Mouse (Mus musculus) cerebellum, adult 11 months (tissue): ENCODE data around the gene Ciapin1.
A peak's percentile ranks its signal among the peaks of the same experiment; 100 is the strongest.

Experiments used
- DNase-seq: peaks from one replicate; pipeline ENCODE4 v3.0.0; 2022

The Ciapin1 gene

DNA sequence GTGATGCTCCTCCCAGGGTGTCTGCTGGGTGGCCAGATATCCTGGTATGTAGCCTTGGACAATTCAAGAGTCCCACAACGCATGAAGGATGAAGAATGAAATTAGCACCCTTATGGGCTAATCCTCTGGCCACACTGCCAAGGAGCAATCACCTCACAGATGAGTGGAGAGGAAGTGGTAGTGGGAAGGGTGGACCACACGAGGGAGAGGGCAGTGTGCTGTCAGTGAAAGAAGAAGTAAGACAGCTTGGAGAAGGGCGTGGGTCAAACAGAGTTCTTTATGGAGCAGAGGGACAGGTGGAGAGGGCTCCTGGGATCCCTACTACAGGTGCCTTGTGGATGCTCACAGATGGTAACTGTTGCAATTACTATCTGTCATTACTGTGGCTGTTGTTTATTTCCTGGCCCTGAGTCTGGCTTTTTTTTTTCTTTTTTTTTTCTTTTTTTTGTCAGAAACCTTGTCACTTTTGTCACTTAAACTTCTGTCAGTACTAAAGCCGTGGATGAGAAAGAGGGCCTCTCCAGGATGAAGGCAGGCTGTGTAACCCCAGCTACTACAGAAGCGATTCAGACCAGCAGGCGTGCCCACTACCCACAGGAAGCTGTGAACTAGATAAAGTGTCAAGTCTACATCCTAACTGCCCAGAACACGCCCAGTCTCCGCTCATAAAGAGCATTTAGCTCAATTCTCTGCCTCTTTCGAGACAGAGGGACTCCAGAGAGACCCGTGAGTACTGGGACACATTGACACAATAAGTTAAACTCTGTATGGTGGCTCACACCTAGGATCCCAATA lies 33.4 kb downstream of the Ciapin1 start:
- no peak for DNase-seq

DNA sequence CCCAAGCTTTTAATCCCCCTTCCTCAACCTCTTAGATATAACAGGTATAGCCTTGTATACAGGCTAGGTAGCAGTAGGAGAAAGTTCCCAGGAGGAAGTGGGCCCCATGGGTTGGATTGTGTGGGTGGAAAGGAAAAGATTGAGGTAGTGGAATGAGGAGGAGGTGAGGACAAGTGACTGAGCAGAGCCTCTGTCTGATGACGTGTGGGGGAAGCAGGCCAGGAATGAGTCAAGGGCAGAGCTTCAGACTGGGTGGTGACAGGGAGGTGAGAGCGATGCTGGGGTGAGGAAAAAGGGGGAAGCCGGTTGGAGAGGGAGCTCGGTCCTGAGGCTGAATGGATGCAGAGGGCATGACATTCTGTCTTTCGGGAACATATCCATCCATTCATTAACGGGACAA lies 34.6 kb downstream of the Ciapin1 start:
- no peak for DNase-seq

DNA sequence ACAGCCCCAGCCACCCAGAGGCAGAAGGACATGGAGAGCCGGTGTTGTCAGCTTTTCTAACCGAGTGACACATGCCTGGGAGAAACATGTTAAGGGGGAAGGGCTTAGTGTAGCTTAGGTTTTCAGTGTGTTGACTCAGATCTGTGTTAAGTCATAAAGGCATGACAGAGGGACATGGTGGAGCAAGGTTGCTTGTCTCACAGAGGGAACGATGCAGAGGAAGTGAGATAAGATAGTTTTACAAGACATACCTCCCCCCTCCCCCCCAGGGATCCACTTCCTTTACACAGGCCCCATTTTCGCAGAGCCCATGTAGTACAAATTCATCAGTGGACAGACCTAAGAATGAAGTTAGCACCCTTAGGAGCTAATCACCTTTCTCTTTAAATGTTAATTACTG lies 35.8 kb downstream of the Ciapin1 start:
- DNase-seq = no peak

DNA sequence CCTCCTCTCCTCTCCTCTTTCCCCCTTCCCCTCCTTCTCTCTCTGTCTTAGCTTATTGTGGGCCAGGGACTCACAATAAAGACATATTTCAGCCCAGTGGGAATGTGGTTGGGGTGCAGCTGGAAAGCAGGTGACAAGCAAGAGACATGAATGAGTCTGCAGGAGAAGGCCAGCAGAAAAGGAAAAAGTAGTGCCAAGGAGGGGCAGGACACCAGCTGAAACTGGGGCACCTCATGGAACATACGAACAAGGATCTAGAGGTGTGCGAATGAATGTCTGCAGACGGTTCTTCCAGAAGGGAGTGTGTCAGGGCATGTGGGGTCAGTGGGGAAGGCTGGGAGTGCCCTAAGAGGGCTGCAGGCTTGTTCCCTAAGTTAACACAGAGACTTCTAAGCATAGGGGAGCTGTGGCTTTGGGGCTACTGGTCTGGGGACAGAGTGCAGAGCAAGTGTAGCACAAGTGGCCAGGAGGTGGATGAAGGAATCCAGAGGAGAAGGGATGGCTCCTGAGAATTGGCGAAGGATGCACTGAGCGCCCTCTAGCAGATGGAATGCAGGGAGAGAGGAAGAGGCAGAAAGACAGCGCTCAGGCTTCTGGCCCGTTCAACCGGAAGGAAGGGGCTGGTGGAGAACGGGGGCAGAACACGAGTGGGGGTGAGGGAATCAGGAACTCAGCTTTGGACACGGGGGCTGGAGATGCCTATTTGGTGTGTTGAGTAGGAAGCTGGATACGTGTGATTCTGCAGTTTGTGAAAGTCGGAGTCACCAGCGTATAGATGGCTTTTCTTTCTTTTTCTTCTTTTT lies 36.7 kb downstream of the Ciapin1 start:
- peak; percentile 37 for DNase-seq

DNA sequence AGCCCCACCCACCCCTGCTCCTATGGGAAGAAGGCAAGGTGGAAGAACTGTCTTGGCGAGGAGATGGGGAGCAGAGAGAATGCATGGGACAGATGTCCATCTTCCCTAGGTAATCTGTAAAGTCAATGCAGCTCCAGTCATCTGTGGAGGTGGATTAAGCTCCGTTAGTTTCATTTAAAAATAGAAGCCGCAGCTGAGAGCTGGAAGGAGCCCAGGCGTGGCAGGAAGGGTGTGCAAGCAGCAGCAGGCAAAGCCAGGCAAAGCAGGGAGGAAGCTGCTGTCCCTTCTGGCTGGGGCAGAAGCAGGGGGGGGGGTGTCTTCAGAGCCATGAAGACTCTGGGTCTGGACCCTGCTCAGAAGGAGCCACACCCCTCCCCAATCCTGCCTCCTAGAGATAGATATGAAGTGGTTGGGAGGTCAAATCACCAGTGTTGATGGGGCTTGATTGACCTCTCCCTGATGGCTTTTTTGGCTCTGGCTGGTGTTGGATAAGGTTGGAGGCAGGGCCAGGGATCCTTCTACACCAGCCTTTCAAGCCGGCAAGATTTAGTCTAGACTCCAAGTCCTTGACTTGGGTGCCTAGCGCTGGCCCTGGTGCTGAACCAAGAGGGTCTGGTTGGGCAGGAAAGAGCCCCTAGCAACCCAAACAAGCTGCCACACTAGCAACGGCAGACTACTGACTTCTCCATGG lies 37.7 kb downstream of the Ciapin1 start:
- DNase-seq = no peak

- no peak for DNase-seq
Measured at GRCm38 (mm10) chr8:94794782-94795181, 43.4 kb downstream of the Ciapin1 start.

DNA sequence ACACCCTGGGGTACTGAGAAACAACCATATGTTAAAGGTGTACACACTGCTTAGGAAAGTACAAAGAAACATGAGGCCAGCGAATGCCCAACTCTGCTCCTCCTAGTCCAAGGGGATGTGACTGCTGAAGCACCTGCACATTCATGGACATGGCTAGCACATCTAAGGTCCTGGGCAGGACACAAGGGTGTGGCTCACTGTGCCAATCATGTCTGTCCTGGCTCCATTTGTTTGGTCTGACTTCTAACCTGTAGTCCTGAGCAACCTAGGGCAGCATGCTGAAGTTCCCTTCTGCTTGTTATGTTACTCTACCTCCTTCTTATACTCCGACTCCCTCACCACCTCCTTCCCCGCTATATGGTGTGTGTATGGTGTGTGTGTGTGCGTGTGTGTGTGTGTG lies 43.8 kb downstream of the Ciapin1 start:
- no peak for DNase-seq

DNA sequence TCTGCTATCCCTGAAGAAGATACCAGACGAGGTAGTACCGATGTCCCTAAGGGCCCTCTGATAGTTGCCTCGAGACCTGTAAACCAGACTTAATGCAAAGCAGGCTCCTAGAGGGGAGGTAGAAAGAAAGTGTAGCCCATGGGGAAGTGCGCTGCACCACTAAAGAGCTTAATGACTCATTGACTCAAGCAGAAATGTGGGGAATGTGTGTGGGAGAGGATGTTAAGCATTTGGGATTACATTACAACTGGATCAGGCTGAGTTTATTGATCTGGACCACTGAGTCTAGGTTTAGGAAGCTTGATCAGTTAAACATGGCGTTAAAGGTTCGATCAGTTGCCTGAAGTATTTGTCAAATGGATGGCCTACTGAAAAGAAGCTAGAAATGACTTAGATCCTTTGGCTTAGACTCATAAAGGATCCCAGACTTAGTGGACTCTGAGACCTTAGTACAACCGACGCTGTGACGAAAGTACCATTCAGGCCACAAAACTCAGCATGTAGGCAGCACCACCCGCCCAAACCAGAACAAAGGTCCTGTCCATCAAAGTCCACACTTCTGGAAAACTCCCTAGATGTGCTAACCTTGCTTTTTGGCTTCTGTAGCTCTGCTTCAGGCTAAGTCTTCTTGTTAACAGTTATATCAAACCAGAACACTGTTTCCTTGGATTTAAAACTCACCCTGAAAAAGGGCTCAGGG lies 48.8 kb downstream of the Ciapin1 start:
- DNase-seq = no peak

DNA sequence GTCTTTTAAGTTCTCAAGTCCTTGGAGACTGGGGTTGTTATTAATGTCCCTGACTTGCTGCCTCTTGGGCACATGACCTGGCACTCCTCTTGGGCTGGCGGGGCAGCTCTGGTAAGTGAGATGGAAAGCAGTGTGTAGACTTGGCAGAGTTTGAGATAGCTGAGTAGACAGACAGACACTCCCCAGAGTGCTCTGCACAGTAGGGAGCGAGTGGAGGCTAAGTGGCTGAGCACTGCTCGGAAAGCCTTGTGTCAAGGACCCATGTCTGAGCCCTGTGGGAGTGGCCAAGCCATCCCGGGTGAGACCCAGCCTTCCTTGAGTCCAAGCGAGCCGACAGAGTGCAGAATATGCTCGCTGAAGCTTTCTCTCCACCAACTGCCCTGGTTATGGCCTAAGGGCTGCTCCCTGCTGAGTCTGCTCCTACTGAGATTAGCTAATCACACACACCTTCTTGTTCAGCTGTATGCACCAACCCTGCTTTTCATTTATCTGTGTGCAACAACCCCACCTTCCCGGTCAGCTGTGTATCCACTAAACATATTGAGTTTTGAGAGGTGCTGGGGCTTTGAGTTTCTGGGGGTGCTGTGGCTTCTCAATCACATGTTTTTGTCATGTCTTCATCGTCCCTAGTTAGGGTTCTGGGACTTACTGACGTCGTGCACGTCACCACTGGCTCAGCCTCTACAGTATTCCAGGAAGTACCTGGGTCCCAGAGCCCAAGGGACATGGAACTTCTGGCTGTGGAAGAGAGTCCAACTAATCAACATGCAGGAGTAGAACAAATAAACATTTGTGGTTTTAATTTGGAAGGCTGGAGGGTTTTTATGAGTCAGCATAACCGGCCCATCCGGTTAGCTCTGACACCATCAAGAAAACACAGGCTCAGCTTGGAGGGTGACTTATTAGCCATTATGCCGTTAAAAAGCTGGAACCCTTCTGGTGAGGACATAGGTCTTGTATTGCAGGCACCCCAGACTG lies 50.3 kb downstream of the Ciapin1 start:
- DNase-seq = no peak

DNA sequence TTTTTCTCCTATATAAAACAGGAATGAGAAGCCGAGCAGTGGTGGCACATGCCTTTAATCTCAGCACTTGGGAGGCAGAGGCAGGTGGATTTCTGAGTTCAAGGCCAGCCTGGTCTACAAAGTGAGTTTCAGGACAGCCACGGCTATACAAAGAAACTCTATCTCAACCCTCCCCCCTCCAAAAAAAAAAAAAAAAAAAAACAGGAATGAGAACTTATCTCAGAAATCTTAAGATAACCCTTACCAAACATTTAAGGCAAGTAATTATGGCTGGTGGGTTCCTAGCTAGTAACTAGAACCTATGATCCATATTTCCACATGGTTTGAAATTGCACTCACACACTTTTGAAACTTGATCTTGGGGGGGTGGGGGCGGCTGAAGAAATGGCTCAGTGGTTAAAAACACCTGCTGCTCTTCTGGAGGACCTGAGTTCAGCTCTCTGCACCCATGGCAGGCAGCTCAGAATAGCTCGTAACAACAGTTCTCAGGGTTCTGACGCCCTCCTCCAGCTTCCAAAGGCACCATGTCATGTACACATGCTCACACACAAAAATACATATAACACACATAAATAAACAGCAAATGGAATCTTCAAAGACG lies 52.1 kb downstream of the Ciapin1 start:
- no peak for DNase-seq

- DNase-seq = peak; percentile 22
Measured at GRCm38 (mm10) chr8:94785247-94785985, 52.7 kb downstream of the Ciapin1 start.

DNA sequence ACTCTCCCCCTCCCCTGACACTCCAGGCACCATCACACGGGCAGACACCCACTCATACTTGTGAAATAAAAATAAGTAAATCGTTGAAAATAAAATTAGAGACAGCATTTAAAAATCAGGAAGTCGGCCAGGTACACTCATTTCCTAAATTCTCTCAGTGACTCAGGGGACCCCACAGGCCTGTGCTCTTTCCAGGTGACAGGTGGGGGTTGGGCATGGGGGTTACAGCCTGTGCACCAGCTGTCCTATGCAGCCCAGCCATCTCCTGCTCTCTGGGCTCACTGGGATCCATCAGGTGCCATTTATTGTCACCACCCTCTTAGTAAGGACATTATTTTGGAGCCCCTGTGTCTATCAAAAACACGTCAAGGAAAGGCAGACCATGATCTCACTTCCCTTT lies 54.3 kb downstream of the Ciapin1 start:
- DNase-seq = no peak

DNA sequence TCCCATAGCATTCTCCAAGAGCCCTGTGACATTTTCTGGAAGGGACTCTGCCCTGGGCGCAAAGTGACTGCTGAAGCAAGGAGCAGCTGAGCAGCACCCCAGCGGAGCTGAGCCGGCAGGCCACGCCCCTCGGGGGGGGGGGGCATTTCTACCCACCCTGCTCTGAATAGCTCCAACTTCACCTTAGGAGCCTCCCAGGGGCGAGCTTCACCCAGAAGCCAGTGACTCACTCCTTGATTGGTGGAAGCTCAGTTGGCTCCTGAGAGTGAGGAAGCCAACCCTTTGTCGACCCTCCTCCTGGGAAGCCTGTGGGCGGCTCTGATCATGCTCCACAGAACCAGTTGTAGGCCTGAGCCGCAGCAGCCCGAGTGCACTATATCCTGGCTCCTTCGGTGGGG lies 56.3 kb downstream of the Ciapin1 start:
- DNase-seq = no peak

GRCm38 (mm10) chr8:94781155-94781837 lies 56.9 kb downstream of the Ciapin1 start:
- DNase-seq = no peak

DNA sequence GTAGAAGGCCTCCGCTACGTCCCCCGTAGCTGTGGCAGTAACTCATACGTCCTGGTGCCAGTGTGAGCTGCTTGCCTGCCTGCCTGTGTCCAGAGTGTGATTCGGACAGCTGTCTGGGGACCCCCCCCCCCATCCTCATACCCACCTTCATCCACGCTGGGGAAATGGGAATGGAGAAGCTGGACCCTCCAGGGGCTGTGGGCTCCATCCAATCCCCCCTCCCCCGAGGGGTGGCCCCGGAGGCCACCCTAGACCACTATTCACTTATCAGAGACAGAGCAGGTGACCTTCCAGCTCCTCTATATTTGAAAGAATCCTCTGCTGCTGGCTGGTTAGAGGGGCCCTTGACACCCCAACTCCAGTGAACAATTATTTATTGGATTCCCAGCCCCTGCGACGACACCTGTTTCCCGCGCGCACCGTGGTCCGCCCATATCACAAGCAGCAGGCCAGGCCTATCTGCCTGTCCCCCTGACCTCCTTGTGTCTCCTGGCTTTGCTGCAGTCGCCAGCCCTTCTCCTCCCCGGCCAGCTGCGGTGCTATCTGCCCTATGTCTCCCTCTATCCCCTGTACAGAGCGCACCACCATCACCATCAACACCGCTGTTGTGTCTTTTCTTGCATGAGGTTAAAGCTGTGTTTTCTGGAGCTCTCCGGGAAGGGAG lies 57.5 kb downstream of the Ciapin1 start:
- no peak for DNase-seq

- DNase-seq = no peak
Measured at GRCm38 (mm10) chr8:94779534-94780294, 58.4 kb downstream of the Ciapin1 start.

GRCm38 (mm10) chr8:94778895-94779533 lies 59.1 kb downstream of the Ciapin1 start:
- no peak for DNase-seq

- no peak for DNase-seq
Measured at GRCm38 (mm10) chr8:94778473-94778872, 59.7 kb downstream of the Ciapin1 start.
